Mouse (Mus musculus): Measurements from ENCODE around the gene Pgm1.
A peak's percentile ranks its signal among the peaks of the same experiment; 100 is the strongest.

The Pgm1 gene

GRCm38 (mm10) chr4:99929149-99929612, at the start of gene Pgm1:
Gene Pgm1, plus strand, starts transcription at chr4:99929414.
- no peak for DNase-seq (ENCODE audit: low spot score)

- no peak for DNase-seq (ENCODE audit: low spot score)
Measured at GRCm38 (mm10) chr4:99881882-99882281, 47.3 kb upstream of the Pgm1 start.

- no peak for DNase-seq (ENCODE audit: low spot score)
Measured at GRCm38 (mm10) chr4:99882405-99882804, 46.8 kb upstream of the Pgm1 start.

GRCm38 (mm10) chr4:99913894-99914451, 15.2 kb upstream of the Pgm1 start:
- no peak for DNase-seq (ENCODE audit: low spot score)

GRCm38 (mm10) chr4:99926380-99926779, 2.8 kb upstream of the Pgm1 start:
- DNase-seq (ENCODE audit: low spot score) = no peak

- DNase-seq (ENCODE audit: low spot score) = no peak
Measured at GRCm38 (mm10) chr4:99928521-99928920, 693 bp upstream of the Pgm1 start.

GRCm38 (mm10) chr4:99929613-99930517, 651 bp downstream of the Pgm1 start, which contains the start of gene Itgb3bp:
Gene Itgb3bp, minus strand, starts transcription at chr4:99929813.
- DNase-seq (ENCODE audit: low spot score) = peak; percentile 56

GRCm38 (mm10) chr4:99930518-99931239, 1.5 kb downstream of the Pgm1 start:
- DNase-seq (ENCODE audit: low spot score) = no peak

GRCm38 (mm10) chr4:99931240-99931580, 2.0 kb downstream of the Pgm1 start:
- no peak for DNase-seq (ENCODE audit: low spot score)

GRCm38 (mm10) chr4:99931807-99932206, 2.6 kb downstream of the Pgm1 start:
- DNase-seq (ENCODE audit: low spot score) = no peak

- no peak for DNase-seq (ENCODE audit: low spot score)
Measured at GRCm38 (mm10) chr4:99934859-99935258, 5.6 kb downstream of the Pgm1 start.

GRCm38 (mm10) chr4:99936278-99936677, 7.1 kb downstream of the Pgm1 start:
- no peak for DNase-seq (ENCODE audit: low spot score)

GRCm38 (mm10) chr4:99939711-99940505, 10.7 kb downstream of the Pgm1 start:
- DNase-seq (ENCODE audit: low spot score) = no peak

- no peak for DNase-seq (ENCODE audit: low spot score)
Measured at GRCm38 (mm10) chr4:99941655-99942414, 12.6 kb downstream of the Pgm1 start.

- no peak for DNase-seq (ENCODE audit: low spot score)
Measured at GRCm38 (mm10) chr4:99944606-99945005, 15.4 kb downstream of the Pgm1 start.

- no peak for DNase-seq (ENCODE audit: low spot score)
Measured at GRCm38 (mm10) chr4:99945011-99945410, 15.8 kb downstream of the Pgm1 start.

- no peak for DNase-seq (ENCODE audit: low spot score)
Measured at GRCm38 (mm10) chr4:99946516-99946915, 17.3 kb downstream of the Pgm1 start.

GRCm38 (mm10) chr4:99947192-99947591, 18.0 kb downstream of the Pgm1 start:
- DNase-seq (ENCODE audit: low spot score) = no peak

GRCm38 (mm10) chr4:99947896-99948295, 18.7 kb downstream of the Pgm1 start:
- no peak for DNase-seq (ENCODE audit: low spot score)

GRCm38 (mm10) chr4:99953904-99954303, 24.7 kb downstream of the Pgm1 start:
- no peak for DNase-seq (ENCODE audit: low spot score)

GRCm38 (mm10) chr4:99955396-99955795, 26.2 kb downstream of the Pgm1 start:
- DNase-seq (ENCODE audit: low spot score) = no peak
